Mouse (Mus musculus): ENCODE measurements around the gene Plac8.

DNA sequence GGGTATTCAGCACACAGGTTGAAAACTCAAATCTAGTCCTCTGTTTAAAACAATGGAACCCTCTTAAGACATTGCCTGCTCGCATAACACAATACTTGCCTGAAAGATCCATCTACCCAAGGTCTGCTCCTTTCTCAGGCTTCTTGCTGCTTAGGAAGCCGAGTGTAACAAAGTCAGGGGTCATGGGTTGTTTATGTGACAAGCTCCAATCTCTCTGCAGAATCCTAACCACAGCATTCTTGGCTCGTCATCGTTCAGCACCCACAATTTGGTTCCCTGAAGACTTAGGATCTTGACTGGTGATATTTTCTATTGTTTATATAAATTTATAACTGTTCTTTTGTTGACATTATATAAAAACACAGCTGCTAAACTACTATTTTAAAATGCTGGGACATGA lies 32.0 kb upstream of the Plac8 start:
- TF ChIP-seq POLR2A (IDR thresholded peaks at IDR 0.05; ENCODE audit: control insufficient read depth, low read depth, low read length) (no peak), CTCF (IDR thresholded peaks at IDR 0.05; ENCODE audit: control insufficient read depth, insufficient read depth, insufficient replicate concordance, low read depth, low read length) (no peak)
